Mouse (Mus musculus) cerebellum, postnatal 4 days (tissue): ENCODE data around the gene Cacna1b.
A peak's percentile ranks its signal among the peaks of the same experiment; 100 is the strongest.

Experiments
- DNase-seq, 2 experiments: peaks; one replicate each; pipeline ENCODE4 v3.0.0; 2022; ENCODE audit warnings: low spot score in 2 of 2, mixed read lengths in 1 of 2

Gene Cacna1b

GRCm38 (mm10) chr2:24719645-24720379 is 43.1 kb downstream of the Cacna1b start:
- DNase-seq, result no peak

GRCm38 (mm10) chr2:24718906-24719305 is 44.0 kb downstream of the Cacna1b start:
- no peak for DNase-seq

GRCm38 (mm10) chr2:24717963-24718362 is 45.0 kb downstream of the Cacna1b start:
- DNase-seq, result no peak

- DNase-seq, result no peak
Observed at GRCm38 (mm10) chr2:24717461-24717860, 45.5 kb downstream of the Cacna1b start.

- DNase-seq, result no peak
Observed at GRCm38 (mm10) chr2:24705929-24706328, 57.0 kb downstream of the Cacna1b start.

- no peak for DNase-seq
Observed at GRCm38 (mm10) chr2:24702208-24702957, 60.6 kb downstream of the Cacna1b start.

GRCm38 (mm10) chr2:24697281-24697980 is 65.5 kb downstream of the Cacna1b start:
- DNase-seq, result no peak

- no peak for DNase-seq
Observed at GRCm38 (mm10) chr2:24692371-24692770, 70.6 kb downstream of the Cacna1b start.

GRCm38 (mm10) chr2:24690356-24690755 is 72.6 kb downstream of the Cacna1b start:
- no peak for DNase-seq

GRCm38 (mm10) chr2:24685347-24685746 is 77.6 kb downstream of the Cacna1b start:
- no peak for DNase-seq

GRCm38 (mm10) chr2:24684796-24685195 is 78.2 kb downstream of the Cacna1b start:
- no peak for DNase-seq

- DNase-seq, result no peak
Observed at GRCm38 (mm10) chr2:24683266-24683665, 79.7 kb downstream of the Cacna1b start.

GRCm38 (mm10) chr2:24680731-24681130 is 82.2 kb downstream of the Cacna1b start:
- no peak for DNase-seq

GRCm38 (mm10) chr2:24680176-24680575 is 82.8 kb downstream of the Cacna1b start:
- no peak for DNase-seq

GRCm38 (mm10) chr2:24679012-24679651 is 83.8 kb downstream of the Cacna1b start:
- DNase-seq, result peak in 1 of 2 experiments; percentile 64

GRCm38 (mm10) chr2:24678538-24678937 is 84.4 kb downstream of the Cacna1b start:
- no peak for DNase-seq

GRCm38 (mm10) chr2:24678110-24678509 is 84.8 kb downstream of the Cacna1b start:
- DNase-seq, result no peak

GRCm38 (mm10) chr2:24677629-24678028 is 85.3 kb downstream of the Cacna1b start:
- no peak for DNase-seq

GRCm38 (mm10) chr2:24674432-24675006 is 88.4 kb downstream of the Cacna1b start:
- DNase-seq, result no peak

- DNase-seq, result no peak
Observed at GRCm38 (mm10) chr2:24668598-24668997, 94.4 kb downstream of the Cacna1b start.

- DNase-seq, result peak in 1 of 2 experiments; percentile 17
Observed at GRCm38 (mm10) chr2:24664678-24665257, 98.2 kb downstream of the Cacna1b start.
